Comparison of ENCODE assay signal across 14 mouse cellular contexts in genomic region chr16:74857752-74858151, GRCm38 (mm10).
DNase-seq lines count a peak whose midpoint lies in the region; ATAC-seq and TF ChIP-seq lines count a peak whose summit lies in the region.
"Had no signal": no experiment of that assay in that cellular context is flagged by ENCODE, and none has a peak within 500 bp of the region (broad histone marks: within the 10 kb centered on the region; RNA-seq: fewer than 3 reads in every experiment).

No protein-coding gene starts in this region.

- TF ChIP-seq EP300 in liver, postnatal 0 days (IDR thresholded peaks at IDR 0.05; ENCODE audit: low read depth), result no peak

- H3K27me3 ChIP-seq in forebrain, embryonic 13.5 days, result no peaks in the 10 kb centered on the region
- H3K27me3 ChIP-seq in forebrain, embryonic 16.5 days (replicated peaks; ENCODE audit: control insufficient read depth, insufficient read depth, low read length), result no peaks in the 10 kb centered on the region
- H3K27me3 ChIP-seq in liver, postnatal 0 days (ENCODE audit: insufficient read depth, low read length), result no peaks in the 10 kb centered on the region
- H3K27me3 ChIP-seq in liver, embryonic 12.5 days (replicated peaks), result no peaks in the 10 kb centered on the region
- H3K27me3 ChIP-seq: liver, embryonic 13.5 days had no signal

- 21% methylated on average over 2 of the region's 2 CpGs for WGBS in forebrain, embryonic 13.5 days
- whole genome bisulfite sequencing in forebrain, embryonic 16.5 days, result 17% methylated on average over 2 of the region's 2 CpGs
- 12% methylated on average over 2 of the region's 2 CpGs for WGBS in liver, postnatal 0 days (ENCODE audit: insufficient replicate concordance)
- WGBS in liver, embryonic 12.5 days (ENCODE audit: insufficient replicate concordance), result 14% methylated on average over 2 of the region's 2 CpGs

- H3K27ac ChIP-seq in forebrain, embryonic 13.5 days, result no peak overlapping the region
- no peak overlapping the region for H3K27ac ChIP-seq in forebrain, embryonic 16.5 days (ENCODE audit: low read length)
- H3K27ac ChIP-seq in liver, postnatal 0 days (ENCODE audit: low read depth), result no peak overlapping the region
- no peak overlapping the region for H3K27ac ChIP-seq in liver, embryonic 12.5 days
- H3K27ac ChIP-seq: liver, embryonic 13.5 days had no signal

- no peak overlapping the region for H3K4me2 ChIP-seq in forebrain, embryonic 13.5 days
- no peak overlapping the region for H3K4me2 ChIP-seq in forebrain, embryonic 16.5 days (ENCODE audit: low read length)
- H3K4me2 ChIP-seq in liver, postnatal 0 days (ENCODE audit: low read depth, low read length), result no peak overlapping the region
- H3K4me2 ChIP-seq in liver, embryonic 12.5 days, result no peak overlapping the region
- H3K4me2 ChIP-seq: liver, embryonic 13.5 days had no signal

- ATAC-seq in forebrain, embryonic 13.5 days, result 0 out of 2 replicates have a peak, but pooled peaks have one; percentile 24
- ATAC-seq in forebrain, embryonic 16.5 days, result no peak
- ATAC-seq in liver, postnatal 0 days, result no peak
- ATAC-seq in liver, embryonic 12.5 days, result no peak
- ATAC-seq in megakaryocyte-erythroid progenitor cell, adult 5-6 weeks (replicated peaks; ENCODE audit: low FRiP score, low TSS enrichment, poor library complexity, severe bottlenecking), result 0 out of 2 replicates have a peak, but pooled peaks have one; percentile 59

- H3K4me1 ChIP-seq in forebrain, embryonic 13.5 days, result no peaks in the 10 kb centered on the region
- no peaks in the 10 kb centered on the region for H3K4me1 ChIP-seq in forebrain, embryonic 16.5 days (replicated peaks; ENCODE audit: control insufficient read depth, insufficient read depth, low read length)
- H3K4me1 ChIP-seq in liver, postnatal 0 days (ENCODE audit: insufficient read depth), result no peaks in the 10 kb centered on the region
- no peaks in the 10 kb centered on the region for H3K4me1 ChIP-seq in liver, embryonic 12.5 days
- H3K4me1 ChIP-seq: liver, embryonic 13.5 days had no signal

- no peaks in the 10 kb centered on the region for H3K36me3 ChIP-seq in forebrain, embryonic 13.5 days (ENCODE audit: poor library complexity, severe bottlenecking)
- H3K36me3 ChIP-seq in forebrain, embryonic 16.5 days (ENCODE audit: control insufficient read depth, insufficient read depth), result no peaks in the 10 kb centered on the region
- H3K36me3 ChIP-seq in liver, postnatal 0 days (replicated peaks; ENCODE audit: insufficient read depth, low read length), result no peaks in the 10 kb centered on the region
- H3K36me3 ChIP-seq in liver, embryonic 12.5 days, result no peaks in the 10 kb centered on the region
- H3K36me3 ChIP-seq: liver, embryonic 13.5 days had no signal

- DNase-seq in liver, postnatal 0 days, result no peak
- DNase-seq in R1 (ENCODE audit: low read depth, low spot score), result peak; percentile 5
- no peak for DNase-seq in layer of hippocampus, postnatal 10 days (ENCODE audit: low spot score in 2 of 2)
- no peak for DNase-seq in adrenal gland, adult (ENCODE audit: inconsistent age in 2 of 2, low spot score in 1 of 2)
- DNase-seq: adrenal gland, postnatal 14 days; gastrocnemius, postnatal 10 days; kidney, postnatal 36 days; liver, embryonic 13.5 days; right cerebral cortex, postnatal 14 days; thymus, adult 2 months had no signal

- no peak overlapping the region for H3K4me3 ChIP-seq in forebrain, embryonic 13.5 days
- no peak overlapping the region for H3K4me3 ChIP-seq in forebrain, embryonic 16.5 days (replicated peaks; ENCODE audit: low read length)
- no peak overlapping the region for H3K4me3 ChIP-seq in liver, postnatal 0 days (ENCODE audit: low read depth, low read length)
- H3K4me3 ChIP-seq in liver, embryonic 12.5 days, result no peak overlapping the region
- H3K4me3 ChIP-seq: liver, embryonic 13.5 days had no signal

- no peaks in the 10 kb centered on the region for H3K9me3 ChIP-seq in forebrain, embryonic 13.5 days (replicated peaks)
- no peaks in the 10 kb centered on the region for H3K9me3 ChIP-seq in forebrain, embryonic 16.5 days (ENCODE audit: control insufficient read depth, low read length)
- no peaks in the 10 kb centered on the region for H3K9me3 ChIP-seq in liver, postnatal 0 days (ENCODE audit: low read length)
- no peaks in the 10 kb centered on the region for H3K9me3 ChIP-seq in liver, embryonic 12.5 days (replicated peaks)
- H3K9me3 ChIP-seq: liver, embryonic 13.5 days had no signal

- peak; percentile 46 for TF ChIP-seq CTCF in liver, postnatal 0 days (IDR thresholded peaks at IDR 0.05; ENCODE audit: low read depth)

- H3K9ac ChIP-seq in forebrain, embryonic 13.5 days, result no peak overlapping the region
- no peak overlapping the region for H3K9ac ChIP-seq in forebrain, embryonic 16.5 days (replicated peaks; ENCODE audit: low read depth, low read length)
- H3K9ac ChIP-seq in liver, postnatal 0 days (replicated peaks), result no peak overlapping the region
- H3K9ac ChIP-seq in liver, embryonic 12.5 days, result no peak overlapping the region
- H3K9ac ChIP-seq: liver, embryonic 13.5 days had no signal

Comparison
In these comparisons a context has a peak if more than half of its experiments do, and no peak if none do; other contexts are left out.
1. ATAC-seq: peak in forebrain, embryonic 13.5 days (single experiment) and megakaryocyte-erythroid progenitor cell, adult 5-6 weeks (single experiment); none in forebrain, embryonic 16.5 days (single experiment), liver, postnatal 0 days (single experiment) and liver, embryonic 12.5 days (single experiment).